Mouse (Mus musculus) heart, embryonic 16.5 days (tissue): Measurements from ENCODE around the gene Mansc4. TPM values are rescaled to one million over a fixed set of nuclear protein-coding genes. Genes with fewer than 3 reads are reported as not detected.
A peak's percentile ranks its signal among the peaks of the same experiment; 100 is the strongest.

Experiments
- ATAC-seq: fragments of 200-750 bp; cut with Nextera tagmentation; replicated peaks from 2 replicates; pipeline ENCODE4 v1.8.0; 2017; ENCODE audit warnings: moderate number of reproducible peaks; ENCODE audit not compliant: insufficient read depth, low FRiP score; ENCODE audit errors: extremely low read depth
- H3K27ac ChIP-seq: fragments of 300-500 bp; sonication (generic); 2 replicates; pipeline ENCODE4 v1.5.1; 2014; ENCODE audit warnings: mild to moderate bottlenecking, low read length, control low read depth, moderate library complexity
- H3K27me3 ChIP-seq: fragments of 300-500 bp; sonication (generic); 2 replicates; pipeline ENCODE4 v1.6.1; 2014; ENCODE audit warnings: low read length, mixed read lengths; ENCODE audit not compliant: control insufficient read depth, insufficient read depth
- H3K36me3 ChIP-seq: fragments of 300-500 bp; sonication (generic); 2 replicates; pipeline ENCODE4 v1.6.1; 2014; ENCODE audit not compliant: control insufficient read depth, insufficient read depth
- H3K4me1 ChIP-seq: fragments of 300-500 bp; sonication (generic); 2 replicates; pipeline ENCODE4 v1.6.1; 2014; ENCODE audit warnings: low read length, mixed read lengths; ENCODE audit not compliant: control insufficient read depth, insufficient read depth
- H3K4me2 ChIP-seq: fragments of 300-500 bp; sonication (generic); 2 replicates; pipeline ENCODE4 v1.6.1; 2014; ENCODE audit warnings: low read depth, mild to moderate bottlenecking, control low read depth, low read length
- H3K4me3 ChIP-seq: fragments of 300-500 bp; sonication (generic); 2 replicates; pipeline ENCODE4 v1.5.1; 2014; ENCODE audit warnings: mild to moderate bottlenecking, control low read depth, low read length
- H3K9ac ChIP-seq: fragments of 300-500 bp; sonication (generic); 2 replicates; pipeline ENCODE4 v1.6.1; 2014; ENCODE audit warnings: low read length, control low read depth
- H3K9me3 ChIP-seq: fragments of 300-500 bp; sonication (generic); replicated peaks from 2 replicates; pipeline ENCODE4 v1.6.1; 2016; ENCODE audit warnings: low read length; ENCODE audit not compliant: control insufficient read depth
- WGBS: fragments of 180-500 bp; shearing (Covaris S2); extraction: QIAGEN DNeasy Blood & Tissue Kit; methylation state at CpG from one replicate; pipeline ENCODE4 v1.1.7; 2014; 5-methylcytosine and 5-hydroxymethylcytosine counted together
- polyA plus RNA-seq: library from polyadenylated mRNA; unstranded; fragments of >200 nt; fragmentation: Nextera tagmentation; extraction: Ambion mirVana; gene quantifications from 2 replicates; pipeline ENCODE4 v1.2.1, GENCODE M21; 2015

The Mansc4 gene
- 1.1 and 1.2 TPM in 2 replicates for polyA plus RNA-seq

GRCm38 (mm10) chr6:147086594-147087225, at the start of gene Mansc4:
Gene Mansc4, minus strand, starts transcription at chr6:147087032.
- no peaks in the 10 kb centered on the region for H3K27me3 ChIP-seq
- H3K9me3 ChIP-seq = no peaks in the 10 kb centered on the region
- peak within 1 kb of the TSS; percentile 23 for H3K9ac ChIP-seq
- H3K36me3 ChIP-seq = no peaks in the 10 kb centered on the region
- no peak for ATAC-seq
- peak within 1 kb of the TSS; percentile 43 for H3K4me2 ChIP-seq
- WGBS = 10% methylated on average over 19 of the region's 20 CpGs
- H3K4me3 ChIP-seq = peak within 1 kb of the TSS; percentile 13
- H3K4me1 ChIP-seq = peaks cover 7% of the 10 kb centered on the region; the same call in 1 of the 2 replicates
- H3K27ac ChIP-seq = no peak within 1 kb of the TSS

- no peak for ATAC-seq
- Histone ChIP-seq H3K27me3 (no peaks in the 10 kb centered on the region), H3K9ac (no peak overlapping the region), H3K36me3 (no peaks in the 10 kb centered on the region), H3K27ac (no peak overlapping the region), H3K4me1 (no peaks in the 10 kb centered on the region), H3K4me3 (no peak overlapping the region), H3K9me3 (no peaks in the 10 kb centered on the region), H3K4me2 (no peak overlapping the region)
- WGBS = 92% methylated on average over 10 of the region's 10 CpGs
Measured at GRCm38 (mm10) chr6:147127239-147127638, 40.4 kb upstream of the Mansc4 start.

- H3K9ac ChIP-seq = no peak overlapping the region
- no peak overlapping the region for H3K4me3 ChIP-seq
- H3K4me2 ChIP-seq = no peak overlapping the region
- no peaks in the 10 kb centered on the region for H3K36me3 ChIP-seq
- peak; percentile 37; the same call in 1 of the 2 replicates for ATAC-seq
- H3K9me3 ChIP-seq = no peaks in the 10 kb centered on the region
- no peak overlapping the region for H3K27ac ChIP-seq
- 17% methylated on average over 6 of the region's 6 CpGs for WGBS
- no peaks in the 10 kb centered on the region for H3K27me3 ChIP-seq
- H3K4me1 ChIP-seq = no peaks in the 10 kb centered on the region
Measured at GRCm38 (mm10) chr6:147121320-147121719, 34.5 kb upstream of the Mansc4 start.

- 77% methylated on average over 3 of the region's 3 CpGs for WGBS
- no peak overlapping the region for H3K27ac ChIP-seq
Measured at GRCm38 (mm10) chr6:147118190-147118589, 31.4 kb upstream of the Mansc4 start.

GRCm38 (mm10) chr6:147117764-147118163, 30.9 kb upstream of the Mansc4 start:
- H3K36me3 ChIP-seq = no peaks in the 10 kb centered on the region
- ATAC-seq = no peak
- WGBS = 87% methylated on average over 7 of the region's 7 CpGs
- no peak overlapping the region for H3K4me3 ChIP-seq
- no peak overlapping the region for H3K27ac ChIP-seq
- no peak overlapping the region for H3K4me2 ChIP-seq
- no peaks in the 10 kb centered on the region for H3K27me3 ChIP-seq
- H3K9ac ChIP-seq = no peak overlapping the region
- no peaks in the 10 kb centered on the region for H3K4me1 ChIP-seq
- no peaks in the 10 kb centered on the region for H3K9me3 ChIP-seq

More at GRCm38 (mm10) chr6:147118190-147118589, 31.4 kb upstream of the Mansc4 start:
- Histone ChIP-seq H3K4me3 (no peak overlapping the region), H3K9ac (no peak overlapping the region), H3K36me3 (no peaks in the 10 kb centered on the region), H3K9me3 (no peaks in the 10 kb centered on the region), H3K27me3 (no peaks in the 10 kb centered on the region), H3K4me1 (no peaks in the 10 kb centered on the region), H3K4me2 (no peak overlapping the region)
- no peak for ATAC-seq

- no peaks in the 10 kb centered on the region for H3K27me3 ChIP-seq
- no peaks in the 10 kb centered on the region for H3K9me3 ChIP-seq
- no peak overlapping the region for H3K27ac ChIP-seq
- H3K36me3 ChIP-seq = peaks cover 7% of the 10 kb centered on the region; the same call in 1 of the 2 replicates
- 6% methylated on average over 10 of the region's 10 CpGs for WGBS
- no peak overlapping the region for H3K9ac ChIP-seq
- H3K4me2 ChIP-seq = no peak overlapping the region
- H3K4me1 ChIP-seq = no peaks in the 10 kb centered on the region
- no peak; the same call in 1 of the 2 replicates for ATAC-seq
- H3K4me3 ChIP-seq = no peak overlapping the region
Measured at GRCm38 (mm10) chr6:147116579-147116978, 29.7 kb upstream of the Mansc4 start.

GRCm38 (mm10) chr6:147109283-147109682, 22.5 kb upstream of the Mansc4 start:
- peaks cover 12% of the 10 kb centered on the region for H3K36me3 ChIP-seq
- H3K9ac ChIP-seq = no peak overlapping the region
- no peak overlapping the region for H3K4me2 ChIP-seq
- 59% methylated on average over 7 of the region's 7 CpGs for WGBS
- H3K4me3 ChIP-seq = no peak overlapping the region
- no peaks in the 10 kb centered on the region for H3K27me3 ChIP-seq
- ATAC-seq = no peak
- H3K4me1 ChIP-seq = peaks cover 2% of the 10 kb centered on the region; the same call in 1 of the 2 replicates
- H3K9me3 ChIP-seq = no peaks in the 10 kb centered on the region
- no peak overlapping the region for H3K27ac ChIP-seq

- 67% methylated on average over 6 of the region's 6 CpGs for WGBS
- Histone ChIP-seq H3K9ac (no peak overlapping the region), H3K36me3 (peaks cover 10% of the 10 kb centered on the region), H3K9me3 (no peaks in the 10 kb centered on the region), H3K4me2 (no peak overlapping the region), H3K27ac (no peak overlapping the region), H3K27me3 (no peaks in the 10 kb centered on the region), H3K4me1 (peaks cover 2% of the 10 kb centered on the region; the same call in 1 of the 2 replicates), H3K4me3 (no peak overlapping the region)
- no peak for ATAC-seq
Measured at GRCm38 (mm10) chr6:147106716-147107115, 19.9 kb upstream of the Mansc4 start.

- Histone ChIP-seq H3K27ac (no peak overlapping the region), H3K4me2 (no peak overlapping the region), H3K27me3 (no peaks in the 10 kb centered on the region), H3K4me3 (no peak overlapping the region), H3K4me1 (peaks cover 2% of the 10 kb centered on the region; the same call in 1 of the 2 replicates), H3K9ac (no peak overlapping the region), H3K36me3 (peaks cover 10% of the 10 kb centered on the region), H3K9me3 (no peaks in the 10 kb centered on the region)
- no peak for ATAC-seq
- WGBS = 97% methylated on average over 1 of the region's 1 CpGs
Measured at GRCm38 (mm10) chr6:147105529-147105928, 18.7 kb upstream of the Mansc4 start.
